Mouse (Mus musculus) erythroblast, embryonic 14.5 days (primary cell): Measurements from ENCODE around the gene Tatdn3. TPM values are rescaled to one million over a fixed set of nuclear protein-coding genes. Genes with fewer than 3 reads are reported as not detected.

ENCODE experiments used
- H3K27me3 ChIP-seq: 2 replicates; pipeline ENCODE4 v1.6.1; 2012; ENCODE audit warnings: inconsistent platforms; ENCODE audit not compliant: control insufficient read depth
- H3K36me3 ChIP-seq: 2 replicates; pipeline ENCODE4 v1.6.1; 2012; ENCODE audit warnings: mild to moderate bottlenecking, inconsistent platforms; ENCODE audit not compliant: control insufficient read depth
- H3K4me1 ChIP-seq: 2 replicates; pipeline ENCODE4 v1.6.1; 2012; ENCODE audit warnings: inconsistent platforms; ENCODE audit not compliant: control insufficient read depth
- H3K4me3 ChIP-seq: replicated peaks from 2 replicates; pipeline ENCODE3; 2012; ENCODE audit warnings: moderate library complexity, mild to moderate bottlenecking, inconsistent platforms
- H3K9me3 ChIP-seq: 2 replicates; pipeline ENCODE4 v1.6.1; 2012; ENCODE audit warnings: low read length, inconsistent platforms, mixed read lengths; ENCODE audit not compliant: control insufficient read depth
- GATA1 ChIP-seq: IDR thresholded peaks from 2 replicates; pipeline ENCODE4 v1.6.1; 2012; ENCODE audit warnings: low read length, inconsistent platforms, mixed read lengths
- TAL1 ChIP-seq: IDR thresholded peaks from 3 replicates; pipeline ENCODE4 v1.6.1; 2012; ENCODE audit warnings: low read length, inconsistent platforms, mixed read lengths
- polyA plus RNA-seq: library from polyadenylated mRNA; stranded (reverse); fragments of >175 nt; gene quantifications from 2 replicates; pipeline ENCODE4 v1.2.3, GENCODE M21; 2012

Tatdn3 gene
- polyA plus RNA-seq, 1 experiment: 0.04 TPM

- H3K4me3 ChIP-seq: peak within 1 kb of the TSS; percentile 36
- TF ChIP-seq GATA1 (no peak), TAL1 (no peak)
- peaks cover 64% of the 10 kb centered on the region for H3K27me3 ChIP-seq
- H3K4me1 ChIP-seq: peaks cover 4% of the 10 kb centered on the region
- H3K36me3 ChIP-seq: no peaks in the 10 kb centered on the region
- H3K9me3 ChIP-seq: peaks cover 4% of the 10 kb centered on the region; the same call in 1 of the 2 replicates
These were observed 35.3 kb upstream of the Tatdn3 start, which contains the start of gene Batf3 for GRCm38 (mm10) chr1:191097802-191098747. Gene Batf3 (plus strand): TSS chr1:191097847.

- no peak for TF ChIP-seq GATA1
- no peak for TF ChIP-seq TAL1
- peaks cover 4% of the 10 kb centered on the region for H3K4me1 ChIP-seq
- peaks cover 4% of the 10 kb centered on the region; the same call in 1 of the 2 replicates for H3K9me3 ChIP-seq
- no peak overlapping the region for H3K4me3 ChIP-seq
- no peaks in the 10 kb centered on the region for H3K36me3 ChIP-seq
- H3K27me3 ChIP-seq: peaks cover 64% of the 10 kb centered on the region
These were observed 34.3 kb upstream of the Tatdn3 start for GRCm38 (mm10) chr1:191096871-191097681.

- Histone ChIP-seq H3K9me3 (no peaks in the 10 kb centered on the region), H3K4me1 (peaks cover 5% of the 10 kb centered on the region), H3K36me3 (no peaks in the 10 kb centered on the region), H3K27me3 (peaks cover 51% of the 10 kb centered on the region), H3K4me3 (no peak overlapping the region)
- no peak for TF ChIP-seq GATA1
- no peak for TF ChIP-seq TAL1
These were observed 32.3 kb upstream of the Tatdn3 start for GRCm38 (mm10) chr1:191095019-191095418.

GRCm38 (mm10) chr1:191093578-191093977, 30.8 kb upstream of the Tatdn3 start:
- Histone ChIP-seq H3K4me1 (peaks cover 17% of the 10 kb centered on the region), H3K4me3 (no peak overlapping the region), H3K27me3 (peaks cover 37% of the 10 kb centered on the region), H3K36me3 (no peaks in the 10 kb centered on the region; the same call in 1 of the 2 replicates), H3K9me3 (no peaks in the 10 kb centered on the region)
- no peak for TF ChIP-seq TAL1
- no peak for TF ChIP-seq GATA1

- Histone ChIP-seq H3K4me3 (no peak overlapping the region), H3K9me3 (no peaks in the 10 kb centered on the region), H3K27me3 (peaks cover 22% of the 10 kb centered on the region), H3K36me3 (peaks cover 4% of the 10 kb centered on the region), H3K4me1 (peaks cover 25% of the 10 kb centered on the region)
- TF ChIP-seq GATA1 (no peak), TAL1 (no peak)
These were observed 29.3 kb upstream of the Tatdn3 start for GRCm38 (mm10) chr1:191092050-191092449.

GRCm38 (mm10) chr1:191089355-191089754, 26.6 kb upstream of the Tatdn3 start:
- Histone ChIP-seq H3K36me3 (peaks cover 31% of the 10 kb centered on the region), H3K9me3 (no peaks in the 10 kb centered on the region), H3K27me3 (peaks cover 3% of the 10 kb centered on the region; the same call in 1 of the 2 replicates), H3K4me1 (peaks cover 30% of the 10 kb centered on the region), H3K4me3 (no peak overlapping the region)
- TF ChIP-seq GATA1: no peak
- TF ChIP-seq TAL1: no peak

GRCm38 (mm10) chr1:191087955-191088354, 25.2 kb upstream of the Tatdn3 start:
- peaks cover 45% of the 10 kb centered on the region for H3K36me3 ChIP-seq
- no peak for TF ChIP-seq GATA1
- no peak for TF ChIP-seq TAL1
- H3K9me3 ChIP-seq: no peaks in the 10 kb centered on the region
- H3K4me1 ChIP-seq: peaks cover 32% of the 10 kb centered on the region
- H3K4me3 ChIP-seq: no peak overlapping the region
- H3K27me3 ChIP-seq: no peaks in the 10 kb centered on the region

- TF ChIP-seq TAL1 (no peak), GATA1 (no peak)
- Histone ChIP-seq H3K9me3 (no peaks in the 10 kb centered on the region), H3K4me1 (peaks cover 32% of the 10 kb centered on the region), H3K36me3 (peaks cover 54% of the 10 kb centered on the region), H3K4me3 (no peak overlapping the region), H3K27me3 (no peaks in the 10 kb centered on the region)
These were observed 24.2 kb upstream of the Tatdn3 start for GRCm38 (mm10) chr1:191086960-191087359.

- H3K4me1 ChIP-seq: peaks cover 32% of the 10 kb centered on the region
- no peak overlapping the region for H3K4me3 ChIP-seq
- H3K27me3 ChIP-seq: no peaks in the 10 kb centered on the region
- TF ChIP-seq TAL1 (no peak), GATA1 (no peak)
- H3K36me3 ChIP-seq: peaks cover 59% of the 10 kb centered on the region
- H3K9me3 ChIP-seq: no peaks in the 10 kb centered on the region
These were observed 23.7 kb upstream of the Tatdn3 start for GRCm38 (mm10) chr1:191086304-191086878.
